Mouse (Mus musculus) fibroblast of lung, adult 2 months (primary cell): ENCODE measurements around the gene Klf13.

Experiments
- DNase-seq: peaks from one replicate; pipeline ENCODE4 v3.0.0-alpha.2; 2011; ENCODE audit warnings: low read depth

The Klf13 gene

DNA sequence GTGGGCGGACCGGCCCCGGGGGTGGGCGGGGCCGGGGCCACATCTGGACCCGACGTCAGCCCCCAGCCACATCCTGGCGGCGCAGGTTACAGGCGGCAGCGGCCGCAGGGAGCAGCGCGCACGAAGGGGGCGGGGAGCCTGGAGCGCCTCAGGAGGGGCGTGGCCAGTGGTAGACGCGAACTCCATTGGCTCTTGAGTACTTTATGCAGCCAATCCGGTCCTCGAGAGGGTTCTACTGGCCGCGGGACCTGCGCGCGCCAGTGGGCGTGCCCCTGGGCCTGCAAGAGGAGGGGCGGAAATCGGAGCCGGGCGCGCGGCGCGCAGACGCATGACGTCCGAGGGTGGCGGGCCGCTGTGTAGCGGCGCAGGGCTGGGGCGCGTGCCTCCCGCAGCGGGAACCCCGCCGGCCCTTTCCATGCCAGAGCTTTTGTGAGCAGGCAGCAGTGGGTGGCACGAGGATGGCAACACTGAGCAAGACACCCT is at the start of gene Klf13:
Gene Klf13 (minus strand): TSS at position 2 of the 483 bp plus-strand sequence.
- peak; percentile 98 for DNase-seq

DNA sequence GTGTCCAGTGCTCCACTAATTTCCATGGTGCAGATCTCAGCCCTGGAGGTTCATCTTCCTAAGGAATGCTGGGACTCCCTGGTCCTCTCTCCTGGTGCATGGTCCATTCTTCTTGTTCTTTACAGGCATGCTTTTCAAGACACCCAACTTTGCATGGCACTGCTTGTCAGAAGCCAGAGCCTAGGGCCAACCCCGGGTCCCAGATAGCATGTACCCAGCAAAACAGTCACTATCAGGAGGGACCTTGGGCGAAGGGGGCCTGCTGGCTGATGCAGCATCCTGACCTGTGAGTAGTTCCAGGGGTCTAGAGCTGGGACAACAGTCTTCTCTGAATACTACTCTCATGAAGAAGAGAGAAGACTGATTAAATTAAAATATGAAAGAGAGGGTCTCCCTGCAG is 49.7 kb upstream of the Klf13 start:
- no peak for DNase-seq

GRCm38 (mm10) chr7:63986407-63987182 is 47.9 kb upstream of the Klf13 start:
- DNase-seq = peak; percentile 42

DNA sequence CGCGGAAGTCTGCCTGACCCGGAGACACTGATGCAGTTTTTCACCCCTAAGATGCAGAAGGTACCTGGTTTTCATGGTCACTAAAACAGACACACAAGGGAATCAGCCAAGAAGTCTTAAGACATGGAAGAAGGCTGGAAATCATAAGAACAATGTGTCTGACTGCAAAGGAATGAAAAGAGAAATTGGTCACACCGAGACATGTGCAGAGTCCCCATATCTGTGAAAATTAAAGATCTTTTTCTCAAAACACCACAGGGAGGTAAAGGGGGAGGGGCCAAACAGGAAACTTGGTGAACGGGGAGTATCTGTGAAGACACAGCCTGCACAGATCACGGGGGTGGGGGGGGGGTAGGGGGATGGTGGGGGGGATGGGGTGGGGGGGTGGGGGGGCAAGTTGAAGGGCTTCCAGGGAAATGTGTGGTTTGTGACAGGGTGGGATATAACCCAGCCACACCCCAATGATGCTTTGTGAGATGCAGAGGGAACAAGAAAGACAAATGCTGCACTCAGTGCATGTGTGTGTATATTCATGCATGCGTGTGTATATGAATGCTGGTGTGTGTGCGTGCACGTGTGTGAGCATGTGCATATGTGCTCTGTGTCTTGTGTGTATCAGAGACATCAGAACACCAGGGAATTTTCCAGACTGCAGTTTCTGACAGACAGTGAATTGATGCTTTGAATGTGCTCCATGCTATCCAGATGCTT is 47.1 kb upstream of the Klf13 start:
- DNase-seq = no peak

- DNase-seq = no peak
Observed at GRCm38 (mm10) chr7:63985266-63985665, 46.6 kb upstream of the Klf13 start.

DNA sequence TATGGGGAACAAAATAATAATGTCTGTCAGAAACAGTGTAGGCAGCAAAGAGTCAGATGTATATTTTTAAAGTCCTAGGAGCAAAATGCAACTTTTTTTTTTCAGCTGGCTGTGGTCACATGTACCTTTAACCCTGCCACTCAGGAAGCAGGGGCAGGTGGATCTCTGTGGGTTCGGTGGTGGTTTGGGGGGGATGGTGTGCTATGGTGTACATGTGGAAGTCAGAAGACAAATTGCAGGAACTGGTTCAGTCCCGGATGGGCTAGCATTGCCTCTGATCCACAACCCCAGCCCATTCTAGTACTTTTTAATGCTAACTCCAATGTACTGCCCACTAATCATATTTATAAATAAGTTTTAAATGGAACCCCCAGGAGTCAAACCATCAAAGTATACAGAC is 45.6 kb upstream of the Klf13 start:
- DNase-seq = no peak

GRCm38 (mm10) chr7:63977631-63978030 is 38.9 kb upstream of the Klf13 start:
- no peak for DNase-seq

DNA sequence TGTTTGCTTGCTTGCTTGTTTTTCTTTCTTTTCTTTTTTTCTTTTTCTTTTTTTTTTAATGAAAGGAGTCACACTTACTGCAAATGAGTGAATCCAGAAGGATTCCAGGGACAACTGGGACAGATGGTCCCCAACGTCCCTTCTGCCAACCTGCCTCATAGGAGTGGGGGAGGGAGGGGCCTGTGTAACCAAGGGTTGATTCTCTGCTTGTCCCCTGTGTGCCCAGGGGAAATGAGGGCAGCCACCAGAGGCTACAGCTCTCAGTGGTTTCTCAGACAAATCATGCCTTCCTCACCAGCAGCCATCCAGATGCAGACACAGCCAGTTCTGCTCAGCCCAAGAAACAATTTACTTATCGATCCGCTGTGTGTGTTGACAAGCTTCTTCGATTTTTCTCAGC is 32.3 kb upstream of the Klf13 start:
- DNase-seq = no peak

DNA sequence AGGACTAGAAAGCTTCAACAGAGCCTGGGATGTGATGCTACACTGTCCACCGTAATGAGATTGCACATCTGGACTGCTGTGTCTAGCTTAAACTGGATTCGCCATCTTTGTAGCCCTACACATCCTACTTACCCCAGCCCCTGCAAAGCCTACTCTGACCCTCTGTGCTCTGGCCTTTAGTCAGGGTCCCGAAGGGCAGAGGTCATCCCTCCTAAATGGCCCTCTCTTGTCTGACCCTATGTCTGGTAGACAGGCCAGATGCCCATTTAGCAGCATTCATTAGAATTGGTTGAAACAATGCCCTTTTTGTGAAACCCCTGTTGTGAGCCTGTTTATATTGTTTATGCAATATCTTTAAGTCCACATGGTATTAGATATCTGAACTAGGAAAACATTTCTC is 31.2 kb upstream of the Klf13 start:
- DNase-seq = no peak

- DNase-seq = peak; percentile 46
Observed at GRCm38 (mm10) chr7:63965635-63966418, 27.1 kb upstream of the Klf13 start.

- peak; percentile 92 for DNase-seq
Observed at GRCm38 (mm10) chr7:63965135-63965534, 26.4 kb upstream of the Klf13 start.

DNA sequence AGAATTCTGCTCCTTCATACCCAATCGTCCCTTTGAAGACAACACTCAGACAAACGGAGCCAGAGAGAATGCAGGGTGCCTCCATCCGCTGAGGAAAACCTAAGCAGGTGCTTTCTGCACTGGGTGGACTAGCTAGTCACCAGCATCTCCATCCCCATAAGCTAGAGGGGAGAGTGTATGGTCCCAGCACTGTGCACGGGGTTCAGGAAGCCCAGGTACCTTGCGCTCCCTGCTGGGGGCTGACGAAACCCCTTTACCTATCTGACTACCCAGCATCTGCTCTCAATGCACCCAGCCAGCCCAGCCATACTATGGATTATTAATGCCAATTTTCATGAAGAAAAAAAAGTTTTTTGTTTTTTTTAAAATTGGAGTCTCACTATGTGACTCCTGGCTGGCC is 25.4 kb upstream of the Klf13 start:
- DNase-seq = no peak

GRCm38 (mm10) chr7:63963632-63964031 is 24.9 kb upstream of the Klf13 start:
- DNase-seq = no peak

DNA sequence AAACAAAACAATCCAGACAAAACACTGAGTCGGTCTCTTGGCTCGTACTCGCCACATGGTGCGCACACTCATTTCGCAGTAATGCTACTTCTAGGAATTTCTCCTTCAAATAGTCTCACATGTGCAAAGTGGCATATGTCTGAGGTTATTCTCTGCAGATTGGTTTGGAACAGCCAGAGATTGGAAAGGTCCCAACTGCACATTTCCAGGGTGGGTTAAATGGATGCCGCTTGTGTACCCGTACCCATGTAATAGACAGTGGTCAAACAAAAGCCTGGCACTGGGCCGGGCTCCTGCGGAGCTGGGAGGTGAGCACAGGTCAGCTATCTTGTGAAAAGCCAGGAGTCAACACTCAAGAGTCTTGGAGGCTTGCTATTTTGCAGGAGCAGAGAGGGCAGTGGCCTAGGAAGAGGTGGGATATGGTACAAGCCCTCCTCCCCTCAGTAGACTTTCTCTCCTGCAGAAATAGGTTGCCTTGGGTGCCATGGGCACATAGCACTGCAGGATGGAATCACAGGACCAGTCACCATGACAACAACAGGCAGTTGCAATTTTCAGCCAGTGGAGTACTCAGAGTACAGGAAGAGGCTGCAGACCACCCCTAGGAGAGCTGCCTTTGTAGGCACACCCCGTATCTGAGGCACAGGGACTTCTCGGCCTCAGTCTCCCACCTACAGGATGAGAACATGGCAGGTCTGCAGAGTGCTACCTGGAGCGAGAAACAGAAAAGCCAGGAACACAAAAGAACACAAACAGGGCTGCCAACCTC is 19.3 kb upstream of the Klf13 start:
- no peak for DNase-seq

DNA sequence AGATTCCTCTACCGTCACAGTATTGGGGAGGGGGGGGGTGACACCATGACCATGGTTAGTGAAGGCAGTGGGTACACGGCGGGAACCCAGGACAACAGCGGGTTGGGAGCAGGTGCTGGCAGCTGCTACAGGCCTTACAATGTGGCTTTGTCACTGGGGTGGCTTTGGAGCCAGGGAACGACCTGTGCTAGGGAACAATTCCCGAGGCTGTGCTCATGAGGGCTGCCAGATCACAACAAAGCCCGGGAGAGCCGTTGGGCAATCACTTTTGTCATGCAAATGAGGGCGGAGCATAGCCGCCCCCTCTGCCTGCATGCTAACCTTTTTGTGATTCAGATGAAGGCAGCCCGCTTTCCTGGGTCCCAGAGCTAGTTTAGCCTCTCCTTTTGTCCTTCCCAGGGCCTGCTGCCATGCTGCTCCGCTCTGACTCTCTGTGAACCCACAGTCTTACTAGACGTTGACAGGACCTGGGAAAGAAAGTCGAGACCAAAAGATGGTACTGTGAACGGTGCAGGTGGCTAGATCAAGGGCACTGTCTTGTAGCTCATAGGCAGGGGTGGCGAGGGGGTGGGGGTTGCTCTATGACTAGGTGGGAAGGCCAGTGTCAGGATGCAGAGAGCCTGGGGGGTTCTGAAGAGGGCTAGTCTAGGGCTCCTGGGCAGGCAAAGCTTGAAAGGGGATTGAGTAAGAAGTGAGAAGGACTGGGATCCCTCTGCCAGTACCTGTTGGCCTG is 18.4 kb upstream of the Klf13 start:
- no peak for DNase-seq

DNA sequence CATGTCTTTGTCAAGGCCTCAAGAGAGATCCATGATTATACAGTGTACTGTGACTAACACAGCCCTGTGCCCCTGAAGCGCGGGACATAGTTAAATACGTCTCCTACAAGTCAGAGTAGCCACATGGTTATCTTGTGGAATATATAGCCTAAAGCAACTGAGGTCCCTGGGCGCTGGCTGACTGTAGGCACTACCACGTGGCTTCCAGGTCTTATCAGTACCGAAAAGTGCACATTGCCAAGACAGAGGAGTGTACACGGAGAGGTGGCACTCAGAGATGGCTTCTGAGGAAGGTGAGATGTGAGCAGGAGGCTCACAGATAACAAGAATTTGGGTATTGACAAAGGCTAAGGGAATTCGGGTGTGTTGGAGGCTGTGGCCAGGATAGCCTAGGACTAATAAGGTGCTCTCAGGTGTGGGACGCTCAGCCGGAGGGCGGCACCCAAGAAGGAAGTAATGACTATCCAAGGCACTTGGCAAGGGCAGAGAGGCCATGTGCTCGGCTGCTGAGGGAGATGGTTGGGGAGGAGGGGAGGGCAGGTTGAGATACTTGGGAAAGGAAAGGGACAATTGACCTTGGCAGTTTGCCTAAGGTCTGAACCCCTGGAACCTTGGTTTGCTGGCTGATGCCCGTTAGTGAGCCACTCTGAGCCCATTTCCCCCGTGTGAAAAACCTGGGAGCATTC is 17.6 kb upstream of the Klf13 start:
- DNase-seq = no peak

DNA sequence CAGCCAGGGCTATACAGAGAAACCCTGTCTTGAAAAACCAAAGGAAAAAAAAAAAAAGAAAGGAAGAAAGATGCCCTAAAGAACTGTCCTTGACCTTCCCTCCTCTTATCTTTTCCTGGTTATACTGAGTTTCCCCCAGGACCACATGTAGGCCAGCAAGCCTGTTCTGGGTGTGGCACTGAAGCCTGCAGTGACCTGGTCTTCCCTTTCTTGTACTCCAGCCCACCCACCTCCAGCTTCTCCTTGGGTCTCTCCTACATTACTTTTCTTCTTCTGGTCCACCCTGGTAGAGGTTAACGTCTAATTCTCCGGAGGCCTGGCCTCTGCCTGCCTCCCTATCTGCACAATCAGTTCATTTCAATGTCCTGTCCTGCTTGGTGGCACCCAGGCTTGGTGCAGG is 16.7 kb upstream of the Klf13 start:
- DNase-seq = no peak

GRCm38 (mm10) chr7:63952077-63952898 is 13.6 kb upstream of the Klf13 start:
- no peak for DNase-seq

DNA sequence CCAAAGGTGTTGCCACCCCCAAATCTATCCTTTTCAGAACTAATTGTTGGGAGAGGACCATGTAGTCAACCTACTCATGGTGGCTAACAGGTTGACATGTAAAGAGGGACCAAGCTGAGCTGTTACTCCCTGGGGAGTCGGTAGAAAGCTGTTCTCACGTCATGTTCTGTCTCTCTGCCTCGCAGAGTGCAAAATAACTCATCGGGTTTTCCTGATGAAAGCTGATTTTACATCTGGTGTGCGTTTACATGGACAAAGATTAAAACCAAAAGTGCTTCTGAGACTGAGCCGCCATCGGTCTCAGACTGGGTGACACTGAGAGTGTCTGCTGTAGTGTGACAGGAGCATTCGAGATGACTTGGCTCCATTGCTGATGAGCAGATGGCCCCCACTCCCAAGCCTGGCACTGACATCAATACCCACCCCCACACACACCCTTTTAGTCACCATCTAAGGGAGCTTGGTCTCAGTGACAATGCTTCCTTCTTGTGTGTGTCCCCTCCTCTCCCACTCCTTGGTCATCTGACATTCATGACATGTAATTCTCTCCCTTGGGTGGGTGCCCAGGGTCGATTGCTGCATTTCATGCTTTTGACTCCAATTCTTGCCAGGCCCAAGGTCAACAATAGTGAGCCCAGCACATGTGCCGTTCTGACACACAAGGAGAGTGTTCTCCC is 12.4 kb upstream of the Klf13 start:
- no peak for DNase-seq
